Mouse (Mus musculus) gastrocnemius, postnatal 25 days (tissue): ENCODE measurements around the gene Tbc1d16. TPM values are rescaled to one million over a fixed set of nuclear protein-coding genes. Genes with fewer than 3 reads are reported as not detected.

Experiments
- DNase-seq: peaks from one replicate; pipeline ENCODE4 v3.0.0; 2022
- total RNA-seq, 2 experiments: library from RNA; stranded (reverse); gene quantifications; 1 replicate in 1 of 2; 2 replicates in 1 of 2; pipeline ENCODE4 v1.2.3; 2021

Tbc1d16 gene
- total RNA-seq, 2 experiments from 2014 or later = 16.1 to 20.9 TPM

DNA sequence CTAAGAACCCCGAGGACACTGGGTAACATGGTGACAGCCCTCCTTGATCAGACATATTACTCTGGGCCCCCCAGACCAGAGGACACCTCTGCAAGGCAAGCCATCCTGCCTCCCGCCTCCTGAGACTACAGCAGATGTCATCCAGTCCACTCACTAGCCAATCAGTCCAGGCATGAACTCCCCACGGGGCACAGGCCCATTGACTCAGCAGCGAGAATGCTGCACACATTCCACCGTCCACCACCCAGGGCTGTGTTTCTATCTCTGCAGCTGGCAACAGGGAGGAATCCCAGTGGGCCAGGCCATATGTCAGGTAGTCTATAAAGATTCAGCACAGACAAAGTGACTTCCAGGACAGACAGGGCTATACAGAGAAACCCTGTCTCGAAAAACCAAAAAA lies 20.3 kb downstream of the Tbc1d16 start:
- DNase-seq = no peak

DNA sequence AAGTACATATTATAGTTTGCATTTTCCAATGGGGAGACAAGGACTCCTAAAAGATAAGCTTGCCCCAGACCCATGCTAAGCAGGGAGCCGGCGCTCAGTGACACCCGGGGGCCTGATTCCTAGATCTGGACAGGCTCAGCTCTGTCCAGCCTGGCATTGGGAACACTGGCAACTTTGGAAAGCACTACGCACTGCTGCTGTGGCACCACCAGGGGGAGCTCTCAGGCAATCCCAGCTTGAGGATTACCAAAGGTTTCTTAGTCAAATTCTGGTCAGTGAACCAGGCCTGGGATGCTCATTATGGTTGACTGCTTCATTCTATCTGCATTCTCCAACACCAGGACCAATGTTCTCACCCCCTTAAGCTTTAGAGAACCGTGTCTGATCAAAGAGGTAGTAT lies 21.7 kb downstream of the Tbc1d16 start:
- DNase-seq = peak; percentile 60

DNA sequence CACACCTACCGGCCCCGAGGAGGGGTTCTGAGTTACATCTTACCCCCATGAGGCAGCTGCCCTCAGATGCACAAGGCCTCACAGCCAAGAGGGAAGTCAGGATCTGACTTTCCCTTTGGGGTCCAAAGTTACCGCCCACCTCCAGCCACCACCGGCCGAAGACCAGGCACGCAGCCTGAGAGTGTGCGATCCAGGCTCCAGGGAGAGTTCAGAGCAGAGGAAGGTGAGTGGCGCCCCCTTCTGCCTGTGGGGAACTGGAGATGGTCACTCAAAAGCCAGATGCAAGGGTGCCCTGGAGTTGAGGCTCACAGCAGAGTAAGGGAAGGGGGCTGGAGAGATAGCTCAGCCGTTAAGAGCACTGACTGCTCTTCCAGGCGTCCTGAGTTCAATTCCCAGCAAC lies 22.6 kb downstream of the Tbc1d16 start:
- no peak for DNase-seq

DNA sequence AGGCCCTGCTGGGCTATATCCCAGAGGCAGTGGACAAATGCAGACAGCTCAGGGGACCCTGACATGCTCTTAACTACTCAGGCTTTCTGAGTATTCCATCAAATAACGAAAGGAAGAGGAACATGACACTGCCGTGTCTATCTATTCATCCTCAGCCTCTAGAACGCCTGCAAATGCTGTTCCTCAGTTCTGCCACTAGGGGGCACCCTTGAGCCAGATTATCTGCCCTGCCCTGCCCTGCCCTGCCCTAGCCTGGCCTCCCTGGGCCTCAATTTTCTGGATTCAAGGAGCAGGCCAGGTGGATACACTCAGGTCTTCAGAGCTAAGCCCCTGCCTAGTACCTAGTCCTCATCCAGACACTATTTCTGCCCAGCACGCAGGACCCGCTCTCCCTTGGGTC lies 24.9 kb downstream of the Tbc1d16 start:
- no peak for DNase-seq

DNA sequence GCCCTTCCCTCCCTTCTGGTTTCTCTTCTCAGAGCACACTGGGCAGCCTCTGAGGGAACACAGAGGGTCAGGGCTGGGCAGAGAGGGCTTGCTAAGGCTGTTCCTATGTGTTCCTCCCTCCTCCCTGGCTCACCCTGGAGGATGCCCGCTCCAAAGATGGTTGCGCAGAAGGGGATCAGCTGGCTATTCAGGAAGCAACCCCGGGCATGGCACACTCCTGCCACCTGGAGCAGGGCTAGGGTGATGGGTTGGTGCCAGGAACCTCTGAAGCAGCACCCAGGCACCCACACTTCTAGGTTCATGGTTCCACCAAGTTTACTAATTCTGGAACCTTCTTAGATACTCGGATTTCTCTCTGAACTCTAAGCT lies 29.1 kb downstream of the Tbc1d16 start:
- DNase-seq = no peak

DNA sequence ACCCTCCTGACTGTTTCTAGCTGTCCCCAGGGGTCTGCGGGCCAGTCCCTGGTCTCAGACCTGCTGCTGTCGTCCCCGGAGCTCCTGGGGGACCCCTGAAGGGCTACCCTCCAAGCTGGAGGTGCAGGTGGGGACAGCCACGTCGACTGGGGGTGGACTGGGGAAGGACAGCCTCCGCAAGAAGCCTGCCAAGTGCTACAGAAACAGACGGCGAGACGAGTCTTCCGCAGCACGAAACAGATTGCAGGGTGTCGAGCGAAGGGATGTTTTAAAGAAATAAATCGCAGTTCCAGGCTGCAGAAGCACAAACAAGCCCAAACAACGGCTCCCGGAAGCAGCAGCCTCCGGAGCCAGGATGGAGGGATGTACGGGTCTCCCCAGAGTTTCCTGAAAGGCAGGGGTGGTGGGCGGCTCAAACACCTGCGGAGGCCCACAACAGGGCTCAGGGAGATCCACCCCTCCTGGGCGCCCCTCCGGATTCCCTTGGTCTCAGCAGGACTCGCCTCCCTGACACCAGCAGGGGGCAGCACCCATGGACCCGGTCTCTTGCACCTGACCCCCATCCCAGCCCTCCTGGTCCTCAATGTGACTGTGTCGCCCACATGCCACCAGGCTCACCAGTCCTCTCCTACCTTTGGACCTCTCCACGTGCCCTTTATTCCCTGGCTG lies 29.6 kb downstream of the Tbc1d16 start:
- DNase-seq = no peak

DNA sequence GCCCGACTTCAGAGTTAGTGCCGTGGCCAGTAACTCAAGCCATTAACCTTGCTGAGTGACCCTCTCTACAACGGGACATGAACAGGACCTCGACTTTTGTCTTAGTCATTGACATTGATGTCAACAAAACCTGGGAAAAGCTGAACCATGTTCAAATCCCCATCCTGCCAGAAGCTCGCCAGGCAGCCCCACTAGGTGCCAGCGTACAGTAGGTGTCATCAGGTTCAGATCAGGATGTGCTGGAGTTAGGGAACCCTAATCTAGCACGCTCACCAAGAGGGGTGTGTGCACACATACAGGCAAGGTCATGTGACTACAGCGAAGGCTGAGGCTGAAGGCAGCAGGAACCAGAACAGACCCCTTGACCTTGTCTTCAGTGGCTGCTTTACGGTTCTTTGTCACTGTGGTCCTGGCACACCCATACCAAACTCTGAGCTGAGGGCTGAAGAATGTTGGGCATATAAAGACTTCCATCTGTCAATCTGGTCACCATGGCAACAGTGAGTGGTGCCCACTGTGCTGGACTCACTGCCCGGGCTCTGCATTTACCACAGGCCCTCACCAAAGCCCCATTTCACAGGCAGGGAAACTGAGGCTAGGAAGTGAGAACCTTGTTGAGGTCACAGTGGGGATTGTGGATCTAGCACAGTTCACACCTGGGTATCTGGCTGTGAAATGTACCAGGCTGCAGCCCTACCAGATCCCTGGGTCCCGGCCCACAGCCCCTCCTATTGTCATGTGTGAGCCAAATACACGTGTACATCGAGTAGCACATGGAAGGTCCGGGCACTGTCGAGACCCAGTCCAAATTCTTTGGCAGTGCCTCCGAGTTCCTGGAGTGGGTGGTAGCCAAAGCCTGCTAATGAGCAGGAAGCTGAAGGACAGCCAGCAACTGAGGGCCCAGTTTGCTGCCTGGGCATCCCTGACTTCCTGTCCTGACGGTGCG lies 30.4 kb downstream of the Tbc1d16 start:
- no peak for DNase-seq

DNA sequence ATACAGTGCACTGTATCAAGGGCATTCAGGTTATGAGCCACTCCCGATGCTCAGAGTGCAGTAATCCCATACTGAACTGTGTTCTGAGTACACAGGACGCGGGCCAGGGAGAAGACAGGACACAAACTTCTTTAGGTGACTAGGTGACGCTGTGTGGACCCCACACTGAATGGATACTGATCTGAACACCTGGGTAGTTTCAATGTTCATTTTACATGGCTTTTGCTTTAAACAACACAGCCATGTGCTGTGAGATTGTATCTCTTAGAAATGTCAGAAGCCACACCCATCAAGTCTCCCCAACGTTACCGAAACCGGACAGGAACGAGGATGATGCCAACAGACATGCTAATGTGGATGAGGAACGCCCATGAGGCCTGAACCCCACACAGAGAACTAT lies 35.7 kb downstream of the Tbc1d16 start:
- DNase-seq = no peak

DNA sequence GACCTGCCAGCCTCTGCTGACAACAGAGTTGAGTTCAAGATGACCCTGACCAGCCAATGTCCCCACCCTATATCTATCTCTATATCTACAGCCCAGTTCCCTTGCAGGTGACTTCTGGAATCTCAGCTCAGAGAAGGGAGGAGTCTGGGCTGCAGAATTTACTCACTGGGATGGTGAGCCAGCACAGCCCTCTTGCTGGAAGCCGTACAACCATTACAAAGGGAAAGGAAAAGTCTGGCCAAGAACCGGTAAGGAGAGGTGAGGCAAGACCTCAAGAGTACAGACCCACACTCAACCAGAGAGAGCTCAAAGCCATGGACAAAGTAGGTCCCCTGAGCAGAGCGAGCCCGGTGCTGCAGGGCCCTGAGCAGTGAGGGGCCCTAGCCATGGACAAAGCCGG lies 36.1 kb downstream of the Tbc1d16 start:
- DNase-seq = no peak

DNA sequence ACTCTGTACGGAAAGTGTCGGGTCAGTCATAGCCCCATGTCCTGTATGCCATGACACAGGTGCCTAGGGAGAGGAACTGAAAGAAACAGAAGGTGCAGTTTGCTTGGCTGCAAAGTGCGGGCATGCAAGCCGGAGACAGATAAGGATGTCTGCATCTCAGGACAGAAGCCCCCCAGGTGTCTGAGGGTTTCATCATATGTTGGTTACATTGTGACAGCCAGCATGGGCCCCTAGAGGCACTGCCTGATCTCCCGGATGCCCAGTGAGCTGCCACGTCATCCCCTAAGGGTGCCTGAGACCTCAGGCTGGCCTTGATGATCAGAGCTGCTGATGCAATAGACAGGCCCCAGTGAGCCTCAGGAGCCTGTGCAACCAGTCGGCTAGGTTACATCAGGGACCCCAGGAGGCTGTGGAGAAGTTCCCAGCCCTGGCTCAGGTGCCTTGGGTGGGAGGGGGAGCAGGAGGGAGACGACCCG lies 36.7 kb downstream of the Tbc1d16 start:
- no peak for DNase-seq

DNA sequence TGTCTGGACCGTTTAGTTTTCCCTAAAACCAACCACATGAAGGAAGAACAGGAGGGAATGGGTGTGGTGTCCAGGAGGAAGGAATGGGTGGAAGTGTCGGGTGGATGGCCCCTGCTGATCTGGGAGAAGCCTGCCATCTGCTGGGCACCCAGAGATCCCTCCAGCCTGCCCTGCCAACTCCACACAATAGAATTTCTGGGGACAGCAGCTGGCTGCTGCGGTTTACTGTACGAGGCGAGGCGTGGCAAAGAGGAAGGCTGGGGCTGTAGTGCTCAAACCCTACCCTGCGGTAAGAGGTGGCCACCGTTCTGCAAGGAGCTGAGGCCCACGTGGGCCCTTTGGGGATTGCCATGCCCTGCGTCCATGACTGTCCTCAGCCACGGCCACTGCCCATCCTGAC lies 37.8 kb downstream of the Tbc1d16 start:
- DNase-seq = peak; percentile 57

DNA sequence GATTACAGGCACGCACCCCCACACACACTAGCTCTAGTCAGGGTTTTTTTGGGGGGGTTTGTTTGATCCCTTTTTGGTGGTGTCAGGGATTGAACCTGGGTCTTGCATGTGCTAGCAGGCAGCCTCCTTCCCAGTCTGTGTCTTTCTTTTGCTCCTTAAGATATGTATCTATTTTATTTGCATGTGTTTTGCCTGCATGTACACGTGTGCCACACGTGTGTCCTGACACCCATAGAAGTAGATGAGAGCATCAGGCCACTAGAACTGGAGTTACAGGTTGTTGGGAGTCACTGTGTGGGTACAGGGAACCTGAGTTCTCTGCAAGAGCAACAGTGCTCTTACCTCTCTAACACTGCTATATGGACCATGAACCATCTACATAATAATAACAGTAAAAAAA lies 39.0 kb downstream of the Tbc1d16 start:
- DNase-seq = no peak

DNA sequence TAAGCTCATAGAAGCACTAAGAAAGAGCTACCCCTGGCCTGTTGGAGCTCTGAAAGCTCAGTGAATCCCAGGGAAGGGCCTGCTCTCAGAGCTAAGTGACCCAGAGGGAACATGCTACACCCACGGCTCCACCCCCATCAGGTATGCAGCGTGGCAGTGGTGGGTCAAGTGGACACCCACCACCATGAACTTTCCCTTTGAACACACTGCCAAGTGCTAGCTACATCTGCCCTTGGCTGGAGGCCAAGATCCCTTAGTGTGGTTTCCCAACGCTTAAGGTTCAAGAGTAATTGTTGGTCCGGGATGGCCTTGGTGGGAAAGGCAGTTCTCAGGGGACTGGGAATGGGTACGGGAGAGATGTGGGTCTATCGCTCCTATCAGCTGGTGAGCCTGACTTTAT lies 39.9 kb downstream of the Tbc1d16 start:
- no peak for DNase-seq

DNA sequence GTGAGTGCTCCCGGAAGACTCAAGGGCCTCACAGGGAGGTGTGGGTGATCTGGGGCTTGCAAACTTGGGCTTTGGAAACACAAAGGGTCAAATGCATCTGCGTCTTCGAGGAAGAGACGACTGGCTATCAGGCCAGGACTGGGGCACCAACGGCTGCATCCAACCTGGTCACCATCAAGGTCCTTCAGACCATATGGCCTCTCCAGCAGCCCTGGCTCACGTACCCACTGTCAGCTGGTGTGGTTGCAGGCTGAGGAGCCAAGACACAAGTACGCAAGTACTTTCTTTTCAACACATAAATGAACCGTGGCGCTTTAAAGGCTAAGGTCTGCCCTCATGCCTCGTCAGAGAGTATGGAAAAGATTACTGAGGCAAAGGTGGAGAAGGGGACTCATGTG lies 40.5 kb downstream of the Tbc1d16 start:
- no peak for DNase-seq

DNA sequence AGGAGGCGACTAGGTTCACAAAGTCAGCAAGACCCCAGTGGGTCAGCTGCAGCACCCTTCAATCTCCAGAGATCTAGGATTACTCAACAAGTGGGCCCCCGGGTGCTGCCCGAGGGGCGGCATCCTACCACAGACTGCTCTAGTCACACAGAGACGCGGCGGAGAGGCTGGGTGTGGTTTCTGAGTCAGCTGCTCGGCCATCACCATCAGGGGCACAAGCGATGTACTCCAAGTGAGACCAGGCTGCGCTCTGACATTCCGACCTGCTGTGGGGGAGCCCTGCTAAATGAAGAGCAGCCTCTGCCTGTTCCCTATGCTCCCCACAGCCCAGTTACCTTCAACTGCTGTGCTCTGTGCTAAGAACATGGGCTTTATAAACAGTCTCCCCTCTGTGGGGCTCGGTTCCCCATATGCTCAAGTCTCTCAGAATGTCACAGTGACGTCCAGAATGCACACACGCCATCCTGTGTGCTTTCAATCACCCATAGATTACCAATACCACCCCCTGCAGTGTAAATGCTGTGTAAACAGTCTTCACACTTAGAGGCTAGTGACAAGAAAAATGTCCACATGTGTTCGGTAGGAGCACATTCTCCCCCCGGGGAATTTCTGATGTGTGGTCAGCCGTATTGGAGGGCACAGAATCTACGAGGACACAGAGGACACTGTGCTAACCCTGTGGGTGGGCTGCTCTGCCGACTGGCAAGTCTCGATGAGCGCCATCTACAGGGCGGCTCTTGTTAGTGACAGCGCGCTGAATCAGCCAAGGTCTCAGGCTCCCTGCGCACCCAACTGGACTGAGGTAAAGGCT lies 41.1 kb downstream of the Tbc1d16 start:
- no peak for DNase-seq

DNA sequence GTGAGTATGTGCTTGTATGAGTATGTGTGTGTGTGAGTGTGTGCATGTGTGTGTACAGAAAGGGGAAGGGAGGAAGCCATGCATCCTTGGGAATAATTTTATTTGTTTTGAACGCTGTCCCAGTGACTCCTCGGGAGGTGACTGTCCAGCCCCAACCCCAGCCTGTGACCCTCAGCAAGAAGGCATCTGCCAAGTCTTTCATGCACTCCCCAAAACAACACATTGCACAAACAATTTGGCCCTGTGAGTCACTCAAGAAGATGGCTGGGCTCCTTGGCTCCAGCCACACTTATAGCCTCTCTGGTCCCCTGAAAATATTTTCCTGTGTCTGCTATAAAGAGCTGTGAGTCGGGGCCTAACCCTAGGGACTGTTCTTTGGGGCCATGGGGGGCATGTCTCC lies 41.9 kb downstream of the Tbc1d16 start:
- DNase-seq = no peak

DNA sequence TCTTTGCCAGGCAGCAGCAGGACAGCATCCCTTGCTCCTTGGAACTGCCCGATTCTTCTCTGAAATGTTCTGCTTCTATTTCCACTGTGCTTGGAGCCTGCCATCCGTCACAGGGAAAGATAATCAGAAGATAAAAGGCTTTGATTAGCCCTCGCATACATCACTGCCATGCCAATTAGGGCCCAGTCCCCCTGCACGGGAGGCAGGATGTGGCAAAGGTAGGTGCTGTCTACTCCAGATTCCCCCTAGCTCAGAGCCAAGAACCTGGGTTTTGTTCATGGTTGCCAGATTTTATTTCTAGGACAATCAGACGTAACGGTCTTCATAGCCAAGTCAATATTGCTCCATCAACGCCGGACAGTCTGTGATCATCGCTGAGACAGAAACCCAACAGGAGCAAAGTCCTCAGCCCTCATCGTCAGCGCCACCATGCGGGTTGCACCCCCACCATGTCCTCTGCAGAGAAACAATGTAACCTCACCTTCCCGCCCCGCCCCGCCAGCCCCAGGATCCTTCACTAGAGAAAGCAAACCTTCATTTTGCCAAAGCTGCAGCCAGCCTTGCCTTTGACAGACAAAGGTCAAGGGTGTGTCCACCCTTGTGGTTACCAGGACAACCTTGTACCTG lies 44.5 kb downstream of the Tbc1d16 start:
- no peak for DNase-seq

DNA sequence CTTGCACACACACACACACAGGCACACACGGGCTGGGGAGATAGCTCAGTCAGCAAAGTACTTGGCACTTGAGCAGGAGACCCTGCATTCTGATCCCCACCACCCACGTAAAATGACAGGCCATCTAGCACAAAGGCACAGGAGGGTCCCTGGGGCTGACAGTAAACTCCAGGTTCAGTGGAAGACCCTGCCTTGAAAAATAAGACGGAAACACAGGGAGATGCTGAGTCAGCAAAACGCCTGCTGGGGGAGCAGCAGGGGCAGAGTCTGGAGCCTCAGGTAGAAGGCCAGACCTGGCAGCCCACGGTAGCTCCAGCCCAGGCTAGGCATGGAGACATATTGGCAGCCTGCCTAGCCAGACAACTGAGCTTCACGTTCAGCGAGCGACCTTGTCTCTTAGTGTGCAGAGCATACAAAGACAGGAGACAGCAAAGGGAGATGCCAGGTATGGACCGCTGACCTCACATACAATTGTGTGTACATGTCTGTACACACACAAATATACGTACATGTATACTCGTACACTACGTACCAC lies 46.4 kb downstream of the Tbc1d16 start:
- no peak for DNase-seq

DNA sequence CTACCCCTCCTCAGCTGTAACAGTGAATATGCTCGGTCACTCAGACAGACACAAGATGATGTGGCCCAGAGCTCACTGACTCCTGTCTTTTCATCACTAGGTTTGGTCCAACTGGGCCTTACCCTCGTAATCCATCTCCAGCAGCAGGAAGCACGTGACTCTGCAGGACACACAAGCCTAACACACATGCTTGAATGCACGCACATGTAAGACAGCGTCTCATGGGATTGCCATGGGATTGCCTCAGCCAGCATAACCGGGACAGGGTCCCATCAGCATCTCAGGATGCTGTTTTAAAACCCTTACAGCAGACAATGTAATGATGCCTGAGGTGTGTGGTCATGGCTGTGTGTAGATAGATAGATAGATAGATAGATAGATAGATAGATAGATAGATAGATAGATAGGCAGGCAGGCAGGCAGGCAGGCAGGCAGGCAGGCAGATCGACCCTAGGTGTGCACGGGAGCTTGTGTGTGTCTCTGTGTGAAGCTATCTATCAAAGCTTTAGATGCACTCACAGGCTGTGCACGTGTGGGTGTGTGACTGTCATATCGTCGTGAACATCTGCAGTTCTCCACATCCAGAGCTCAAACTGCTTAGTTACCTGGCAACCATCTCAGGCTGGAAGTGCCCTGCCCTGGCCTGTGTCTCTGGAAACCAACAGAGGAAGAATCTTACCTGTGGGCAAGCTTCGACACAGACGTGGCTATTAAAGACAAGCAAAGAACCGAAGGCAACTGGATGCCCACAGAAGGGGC lies 47.3 kb downstream of the Tbc1d16 start:
- no peak for DNase-seq

DNA sequence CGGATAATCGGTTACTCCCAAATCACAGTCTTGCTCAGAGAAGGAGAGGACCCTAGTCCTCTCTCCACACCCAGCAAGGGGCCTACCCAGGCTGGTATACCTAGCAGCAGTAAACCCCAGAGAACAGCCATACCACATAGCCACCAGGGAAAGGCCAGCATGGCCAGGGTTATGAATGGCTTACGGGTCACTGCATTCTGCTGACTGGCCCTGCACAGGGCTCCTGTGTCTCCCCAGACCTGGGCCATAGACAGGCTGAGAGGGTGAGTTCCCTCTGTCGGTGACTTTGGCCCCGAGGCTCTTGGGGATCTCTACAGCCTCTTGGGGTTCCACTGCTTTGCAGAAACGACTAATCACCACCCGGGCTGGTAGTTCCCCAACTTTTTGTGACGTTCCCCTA lies 50.0 kb downstream of the Tbc1d16 start:
- DNase-seq = no peak
